Mouse (Mus musculus): ENCODE measurements at regions not wholly inside any gene's neighbourhood (a gene's known extent, or its start where the extent isn't known, plus 50 kb on each side); places are given as distances from the start of the nearest gene placed in this dataset.

DNA sequence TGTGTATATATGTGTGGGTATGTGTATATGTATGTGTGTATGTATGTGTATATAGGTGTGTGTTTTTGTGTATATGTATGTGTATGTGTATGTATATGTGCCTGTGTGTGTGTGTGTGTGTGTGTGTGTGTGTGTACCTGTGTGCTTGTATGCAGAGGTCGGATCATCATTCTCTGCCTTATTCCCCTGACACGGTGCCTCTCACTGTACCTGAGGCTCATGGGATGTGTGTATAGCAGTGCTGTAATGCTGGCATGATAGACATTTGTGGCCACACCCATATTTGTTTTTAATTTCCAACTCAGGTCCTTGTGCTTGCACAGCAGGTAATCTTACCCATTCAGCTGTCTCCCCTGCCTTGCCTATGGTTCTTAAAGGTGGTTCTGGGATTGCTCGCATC is 402.1 kb upstream of the Tmpo start:
- no peak for DNase-seq (ENCODE audit: low spot score)

DNA sequence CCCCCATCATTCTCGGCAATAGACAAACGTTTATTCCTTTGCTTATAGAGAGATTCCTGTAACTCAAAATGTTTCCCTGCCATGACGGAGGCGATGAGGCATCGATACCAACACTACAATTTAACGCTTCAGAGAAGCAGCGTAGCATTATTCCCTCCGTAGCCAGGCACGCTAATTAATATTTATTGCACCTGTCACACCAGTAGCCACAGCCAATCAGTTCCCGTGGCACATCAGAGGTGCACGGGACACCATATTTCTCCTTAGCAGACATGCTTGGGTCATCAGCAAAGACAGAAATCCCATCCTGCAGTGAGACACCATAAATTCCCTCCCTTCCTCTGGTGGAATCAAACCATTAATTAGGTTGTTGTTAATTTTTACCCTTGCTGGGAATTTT is 399.8 kb upstream of the Tmpo start:
- no peak for DNase-seq (ENCODE audit: low spot score)

DNA sequence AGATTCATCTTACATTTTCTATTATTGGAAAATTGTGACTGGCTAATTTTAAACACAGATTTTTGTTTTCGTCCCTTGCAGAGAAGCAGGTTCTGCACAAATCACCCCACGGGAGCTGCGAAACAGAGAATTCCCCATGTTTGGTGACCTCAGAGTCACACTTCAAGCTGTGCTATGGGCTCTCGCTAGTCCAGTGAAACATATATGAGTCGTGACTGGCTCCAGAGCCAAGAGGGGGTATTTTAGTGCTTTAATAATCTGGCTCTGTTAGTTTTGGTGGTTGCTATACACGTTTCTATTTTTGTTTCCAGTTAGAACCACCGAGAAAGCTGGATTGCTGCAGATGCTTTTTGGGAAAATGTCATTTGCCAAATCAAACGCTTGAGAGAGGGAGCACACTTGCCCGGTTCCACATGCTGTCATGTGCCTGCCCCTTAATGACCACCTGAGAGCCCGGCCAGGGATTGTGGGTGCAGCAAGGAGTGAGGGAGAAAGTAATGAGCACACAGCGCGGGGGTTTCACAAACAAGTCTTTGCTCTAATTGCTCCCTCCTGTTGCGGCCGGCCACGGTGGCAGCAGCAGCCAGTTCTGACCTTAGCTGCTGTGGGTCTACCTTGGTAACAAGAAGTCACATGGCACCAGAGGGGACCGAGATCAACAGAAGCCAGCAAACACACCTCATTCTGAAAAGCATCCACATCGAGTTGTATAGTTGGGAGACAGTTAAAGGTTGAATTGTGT is 394.4 kb upstream of the Tmpo start:
- no peak for DNase-seq (ENCODE audit: low spot score)

DNA sequence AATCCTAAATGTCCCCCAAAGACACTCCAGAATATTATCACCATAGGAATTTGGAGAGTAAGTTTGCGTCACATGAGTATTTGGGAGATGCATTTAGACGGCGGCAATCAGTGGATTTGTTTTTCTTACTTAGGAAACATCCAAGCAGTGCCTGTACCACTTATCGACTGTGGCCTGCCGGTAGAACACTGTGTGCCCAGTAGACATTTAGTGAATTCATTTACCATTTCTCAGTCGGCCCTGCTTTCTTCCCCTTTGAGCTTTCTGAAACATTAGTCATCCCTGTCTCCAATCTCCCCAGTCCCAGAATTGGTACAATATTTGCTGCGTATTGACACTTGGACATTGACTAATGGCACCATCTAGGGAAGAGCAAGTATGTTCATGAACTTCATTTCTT is 391.7 kb upstream of the Tmpo start:
- DNase-seq (ENCODE audit: low spot score) = no peak

DNA sequence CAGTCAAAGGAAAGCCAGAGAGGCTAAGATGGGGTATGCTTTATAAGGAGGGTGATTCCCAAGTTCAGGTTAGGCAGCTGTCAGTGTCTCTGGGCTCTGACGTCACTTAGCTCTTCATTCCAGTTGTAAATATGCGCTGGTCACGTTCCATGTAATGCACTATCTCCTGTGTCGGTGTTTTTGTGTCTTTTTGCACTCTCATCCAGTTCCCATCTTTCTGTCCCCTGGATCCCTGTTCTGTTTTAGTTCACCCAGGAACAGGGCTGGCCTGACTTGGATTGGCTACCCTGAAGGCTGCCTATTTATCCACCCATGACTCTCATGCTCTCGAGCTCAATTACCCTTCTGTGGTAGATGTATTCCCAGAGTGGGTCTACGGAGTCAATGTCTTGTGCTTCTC is 387.9 kb upstream of the Tmpo start:
- no peak for DNase-seq (ENCODE audit: low spot score)

DNA sequence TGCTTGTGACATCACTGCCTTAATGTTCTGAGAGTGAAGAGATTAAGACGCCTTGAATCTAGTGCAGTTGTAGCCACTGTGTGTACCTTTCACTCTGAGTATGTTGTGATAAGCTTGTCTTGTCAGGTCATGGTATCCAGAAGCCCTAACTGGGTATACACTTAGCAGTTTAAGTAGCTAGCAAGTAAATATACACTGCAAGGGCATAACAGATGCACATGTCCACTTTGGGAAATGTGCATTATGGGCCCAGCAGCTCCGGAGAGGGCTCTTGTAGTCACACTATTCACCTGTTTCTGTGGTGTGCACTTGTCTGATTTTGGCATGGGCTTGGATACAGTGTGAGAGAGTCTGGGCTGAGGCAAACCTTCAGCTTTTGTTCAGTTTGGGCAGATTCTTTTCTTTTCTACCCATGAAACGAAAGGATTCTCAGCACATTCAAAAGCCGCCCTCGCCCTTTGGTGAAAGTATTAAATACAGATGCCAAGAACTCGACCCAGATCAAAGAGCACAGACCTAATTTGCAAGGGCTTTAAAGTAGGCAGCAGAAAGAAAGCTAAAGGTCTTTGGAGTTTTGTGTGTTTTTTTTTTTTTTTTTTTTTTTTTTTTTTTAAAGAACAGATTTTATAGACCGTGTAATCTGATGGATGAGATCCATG is 385.1 kb upstream of the Tmpo start:
- no peak for DNase-seq (ENCODE audit: low spot score)

DNA sequence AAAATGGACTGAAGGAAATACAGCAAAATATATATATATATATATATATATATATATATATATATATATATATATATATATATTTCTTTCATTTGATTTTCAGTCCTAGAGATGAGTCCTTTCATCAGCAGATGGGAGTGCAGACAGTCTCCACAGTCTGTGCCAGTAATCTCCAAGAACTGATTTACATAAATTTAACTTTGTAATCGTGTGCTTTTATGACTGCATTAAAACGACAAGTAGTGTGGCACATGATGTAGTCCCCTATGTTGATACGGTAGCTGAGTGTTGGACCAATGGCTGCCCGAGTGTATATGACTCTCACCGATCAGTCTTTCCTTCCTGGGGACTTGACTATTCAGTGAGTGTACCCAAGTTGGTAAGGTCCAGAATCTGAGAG is 378.2 kb upstream of the Tmpo start:
- no peak for DNase-seq (ENCODE audit: low spot score)

DNA sequence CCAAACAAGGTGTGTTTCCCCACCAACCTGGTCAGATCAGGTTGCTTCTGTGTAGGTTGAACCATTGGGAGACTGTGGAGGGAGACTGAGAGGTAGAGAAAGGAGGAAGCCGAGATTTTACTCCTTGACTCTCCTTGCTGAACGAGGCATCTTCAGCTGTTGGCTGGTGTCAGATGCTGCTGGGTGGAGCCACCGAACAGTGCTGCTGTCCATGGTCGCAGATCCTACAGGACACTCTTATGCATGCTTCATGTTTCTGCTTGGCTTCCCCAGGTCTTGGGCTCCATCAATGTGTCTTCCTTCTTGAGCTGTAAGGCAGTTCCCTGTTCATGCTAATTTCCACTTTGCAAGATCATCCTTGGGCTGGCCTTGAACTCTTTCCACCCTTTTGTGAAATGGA is 367.0 kb upstream of the Tmpo start:
- no peak for DNase-seq (ENCODE audit: low spot score)

DNA sequence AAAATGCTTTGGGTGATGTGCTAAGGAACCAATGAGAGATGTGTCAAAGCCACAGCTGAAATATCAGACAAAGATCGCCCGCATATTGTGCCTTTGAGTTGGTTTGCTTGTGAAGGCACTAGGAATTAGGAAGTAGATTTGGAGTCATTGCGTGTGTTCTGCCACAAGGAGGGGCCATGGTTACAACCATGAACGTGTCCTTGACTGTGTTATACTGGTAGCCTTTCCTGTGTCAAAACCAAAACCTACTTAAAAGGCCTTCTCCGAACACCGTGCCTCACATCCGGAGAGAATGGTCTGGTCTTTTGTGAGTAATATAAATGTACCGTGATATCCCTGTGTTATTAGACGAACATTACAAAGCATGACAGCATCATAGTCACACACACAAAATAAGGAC is 365.0 kb upstream of the Tmpo start:
- DNase-seq (ENCODE audit: low spot score) = no peak

DNA sequence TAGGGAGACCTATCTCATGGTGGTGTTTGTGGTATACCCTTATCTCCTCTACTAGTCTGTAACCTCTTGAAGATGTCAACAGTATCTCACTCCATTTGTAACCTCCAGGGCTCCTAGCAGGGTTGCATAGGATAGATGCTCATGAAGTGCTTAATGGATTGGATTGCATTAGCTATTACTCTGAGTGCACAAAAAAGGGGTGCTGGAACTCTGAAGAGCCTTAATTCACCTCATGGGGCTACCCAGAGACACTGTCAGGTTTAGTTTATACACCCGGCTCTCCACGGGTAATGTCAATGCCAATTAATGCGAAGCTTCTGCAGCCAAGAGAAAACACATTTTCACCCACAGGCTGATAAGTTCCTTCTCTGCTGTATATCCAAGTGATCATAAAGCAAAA is 364.3 kb upstream of the Tmpo start:
- no peak for DNase-seq (ENCODE audit: low spot score)

DNA sequence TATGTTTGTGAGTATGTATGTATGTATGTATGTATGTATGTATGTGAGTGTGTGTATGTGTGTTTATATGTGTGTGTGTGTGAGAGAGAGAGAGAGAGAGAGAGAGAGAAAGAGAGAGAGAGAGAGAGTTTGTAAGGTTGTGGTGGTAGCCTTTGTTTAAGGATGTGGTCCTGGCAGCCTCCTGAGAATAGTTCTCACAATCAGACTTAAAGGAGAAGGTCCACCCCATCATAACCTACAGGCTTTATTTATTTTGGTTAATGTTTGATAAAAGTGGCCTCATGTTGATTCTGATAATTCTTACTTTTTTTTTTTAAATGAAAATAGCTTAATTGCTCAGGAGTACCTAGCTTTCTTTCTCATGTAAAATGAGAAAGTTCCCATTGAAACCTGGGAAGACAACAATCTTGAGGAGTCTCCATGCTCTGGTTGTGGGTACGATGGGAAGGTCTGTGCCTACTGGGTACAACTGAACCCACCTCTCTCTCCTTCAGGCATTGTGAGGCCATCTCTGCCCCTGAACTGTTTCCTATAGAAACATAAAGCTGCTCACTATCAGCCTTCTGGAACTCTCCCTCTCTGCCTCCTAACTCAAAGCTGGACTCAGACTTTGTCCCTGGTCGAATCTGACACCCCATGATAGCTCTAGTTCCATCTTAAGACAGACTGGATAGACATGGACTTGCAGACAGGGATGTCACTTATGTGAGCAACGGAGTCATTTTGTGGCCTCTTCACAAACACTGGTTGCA is 362.2 kb upstream of the Tmpo start:
- DNase-seq (ENCODE audit: low spot score) = no peak

DNA sequence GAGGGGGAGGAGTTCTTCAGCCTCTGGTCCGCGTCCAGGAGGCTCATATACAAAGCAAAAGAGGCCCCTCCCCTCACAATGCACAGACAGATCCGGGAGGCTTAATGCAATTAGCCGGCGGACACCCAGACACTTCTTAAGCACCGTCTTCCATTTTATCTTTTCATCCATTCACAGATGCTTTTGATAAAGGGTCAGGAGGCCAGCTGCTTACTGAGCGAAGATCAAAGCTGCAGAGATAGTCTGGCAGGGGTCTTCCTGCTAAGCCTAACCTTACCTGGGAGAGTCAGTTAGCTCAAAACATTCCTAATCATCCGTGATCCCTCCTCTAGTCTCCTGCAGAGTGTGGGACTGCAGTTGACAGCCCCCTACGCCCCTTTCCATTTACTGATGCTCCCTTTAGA is 361.1 kb upstream of the Tmpo start:
- DNase-seq (ENCODE audit: low spot score) = no peak

DNA sequence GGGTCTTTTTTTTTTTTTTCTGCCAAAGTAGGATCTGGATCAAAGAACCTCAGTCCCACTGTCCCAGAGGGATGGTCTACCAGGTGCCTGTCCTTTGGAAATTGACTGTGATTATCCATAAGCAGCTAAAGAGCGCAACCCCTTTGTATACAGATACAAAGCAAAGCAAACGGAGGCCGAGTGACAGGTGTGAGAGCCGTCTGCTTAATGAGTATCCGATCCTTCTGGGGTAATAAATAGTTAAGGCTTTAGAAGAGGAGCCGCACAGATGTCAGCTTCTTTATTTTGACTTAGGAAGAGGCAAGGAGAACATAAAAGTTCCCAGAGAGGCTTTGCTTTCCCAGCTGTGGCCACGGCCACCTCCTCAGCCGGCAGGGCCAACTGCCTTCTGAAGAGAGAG is 356.1 kb upstream of the Tmpo start:
- DNase-seq (ENCODE audit: low spot score) = no peak

DNA sequence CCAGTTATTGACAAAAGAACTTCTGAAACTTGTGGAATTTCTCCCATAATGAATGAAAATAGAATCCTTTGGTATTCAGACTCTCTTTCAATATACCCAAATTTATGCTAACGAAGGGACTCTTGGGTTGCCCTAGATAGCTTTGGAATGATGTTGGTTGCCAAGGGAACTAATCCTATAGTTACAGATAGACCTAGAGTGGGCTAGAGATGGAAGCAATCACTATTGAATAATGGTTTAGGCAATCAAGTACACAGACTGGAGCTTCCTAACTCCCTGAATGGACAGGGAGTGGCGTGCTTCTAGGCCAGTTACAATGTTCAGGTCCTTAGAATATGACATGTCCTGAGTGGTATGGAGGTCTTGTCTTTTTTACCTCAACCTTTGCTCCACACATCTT is 354.3 kb upstream of the Tmpo start:
- no peak for DNase-seq (ENCODE audit: low spot score)

DNA sequence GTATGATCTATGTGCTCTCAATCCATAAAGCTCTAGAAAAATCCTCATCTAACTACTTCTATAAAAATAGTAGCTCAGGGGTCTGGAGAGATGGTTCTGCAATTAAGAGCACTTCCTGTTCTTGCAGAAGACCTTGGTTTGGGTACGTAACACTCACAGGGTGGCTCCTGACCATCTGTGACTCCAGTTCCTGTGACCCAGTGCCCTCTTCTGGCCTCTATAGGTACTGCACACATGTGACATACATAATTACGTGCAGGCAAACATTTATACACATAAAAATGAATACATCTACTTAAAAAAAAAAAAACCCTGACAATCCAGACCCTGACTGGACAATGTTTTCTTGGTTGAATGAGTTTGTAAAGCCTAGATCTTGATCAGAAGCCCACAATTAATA is 347.2 kb upstream of the Tmpo start:
- no peak for DNase-seq (ENCODE audit: low spot score)

DNA sequence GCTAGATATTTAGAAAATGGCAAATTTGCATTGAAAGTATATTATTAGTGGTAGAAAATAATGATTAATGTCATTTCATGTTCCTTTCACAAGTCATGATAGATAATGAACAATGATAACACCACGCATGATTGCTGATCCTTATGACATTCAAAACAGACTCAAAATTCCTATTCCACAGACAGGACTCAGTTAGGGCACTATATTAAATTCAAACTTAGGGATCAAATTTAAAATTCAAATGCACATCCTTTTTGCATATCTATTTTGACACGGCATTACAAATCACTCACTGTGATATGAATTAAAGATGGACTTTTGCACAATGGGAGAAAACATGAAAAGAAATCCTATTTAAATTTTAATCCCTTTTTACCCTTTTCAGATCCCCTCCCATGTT is 340.1 kb upstream of the Tmpo start:
- no peak for DNase-seq (ENCODE audit: low spot score)

DNA sequence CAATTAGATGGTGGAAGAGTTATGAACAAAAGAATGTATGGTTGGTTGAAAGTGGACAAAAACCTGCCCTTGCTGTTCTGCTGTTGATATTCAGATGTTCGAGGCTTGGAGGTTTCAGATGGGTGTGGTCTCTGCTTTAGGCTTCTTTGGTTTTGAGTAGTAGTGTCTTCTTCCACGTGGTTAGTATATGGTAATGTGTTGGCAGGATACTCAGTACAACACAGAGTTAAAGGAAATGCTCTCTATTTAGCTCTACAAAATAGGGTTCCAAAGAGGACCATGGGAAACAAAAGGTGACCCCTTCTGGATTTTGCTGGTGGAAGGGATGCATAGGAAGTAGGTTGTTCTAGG is 333.9 kb upstream of the Tmpo start:
- no peak for DNase-seq (ENCODE audit: low spot score)

DNA sequence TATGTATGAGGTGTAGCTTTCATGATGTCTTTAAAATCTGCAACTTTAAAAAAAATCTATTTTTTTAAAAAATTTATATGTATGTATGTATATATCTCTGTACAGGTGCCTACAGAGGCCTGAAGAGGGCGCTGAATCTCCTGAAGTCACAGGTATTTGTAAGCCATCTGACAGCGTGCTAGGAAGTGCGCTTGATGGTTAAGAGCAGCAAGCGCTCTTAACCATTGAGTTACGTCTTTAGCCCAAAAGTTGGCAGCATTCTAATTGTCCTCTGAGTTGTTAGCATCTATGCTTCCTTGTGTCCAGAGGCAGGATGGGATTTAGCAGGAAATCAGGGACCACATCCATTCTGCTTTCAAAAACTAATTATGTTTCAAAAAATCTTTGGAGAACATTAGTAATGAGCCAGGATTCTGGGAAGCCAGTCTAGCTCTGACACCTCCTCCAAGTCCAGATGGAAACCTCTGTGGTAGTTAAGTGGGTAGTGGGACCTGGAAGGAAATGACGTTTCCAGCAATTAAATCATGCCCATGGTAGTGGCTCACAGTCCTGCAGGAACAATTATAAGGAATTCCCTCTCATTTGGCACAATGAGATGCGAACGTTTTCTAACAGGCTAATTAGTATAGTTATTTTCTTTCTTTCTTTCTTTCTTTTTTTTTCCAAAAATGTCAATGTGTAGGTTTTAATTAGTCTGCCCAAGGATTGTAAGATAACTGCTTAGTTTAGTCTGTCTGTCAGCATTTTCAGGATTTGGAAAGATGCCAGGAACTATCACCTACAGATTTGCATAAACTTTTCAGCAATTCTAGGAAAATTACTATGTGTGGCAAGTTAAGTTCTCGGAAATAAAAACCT is 333.3 kb upstream of the Tmpo start:
- no peak for DNase-seq (ENCODE audit: low spot score)

DNA sequence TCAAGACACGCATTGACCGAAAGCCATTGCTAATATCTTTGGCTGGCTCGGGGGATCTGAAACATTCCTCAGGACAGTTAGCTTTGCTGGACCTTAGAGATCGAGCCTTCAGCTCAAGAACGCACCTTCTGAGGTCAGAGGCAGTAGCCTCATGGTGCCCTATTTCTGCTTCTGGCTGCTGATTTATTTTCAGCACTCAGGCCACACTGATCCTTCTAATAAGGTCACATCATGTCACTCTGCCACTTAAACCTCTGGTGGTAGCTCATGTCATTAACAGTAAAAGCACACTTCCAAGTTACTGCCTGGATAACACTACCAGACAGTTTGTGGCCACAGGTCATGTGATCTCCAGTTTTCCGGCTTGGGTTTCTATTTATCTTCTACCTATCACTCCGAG is 325.9 kb upstream of the Tmpo start:
- DNase-seq (ENCODE audit: low spot score) = no peak

DNA sequence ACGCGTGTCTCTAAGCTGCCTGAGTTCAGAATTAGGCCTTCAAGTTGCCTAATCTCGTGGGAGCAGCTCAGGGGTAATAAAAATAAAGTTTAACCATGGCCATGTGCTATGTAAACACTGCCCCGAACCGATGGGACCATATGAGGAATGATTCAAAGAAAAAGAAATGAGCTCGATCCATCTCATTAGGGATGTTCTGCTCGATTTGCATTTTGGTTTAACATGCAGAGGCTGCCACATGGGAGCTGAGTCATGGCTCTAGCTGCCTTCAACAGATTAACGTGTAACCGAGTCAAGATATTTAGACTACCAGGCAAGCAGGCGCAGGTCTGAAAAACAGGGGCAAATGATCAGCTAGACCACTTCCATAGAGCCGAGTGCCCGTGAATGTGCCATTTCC is 323.8 kb upstream of the Tmpo start:
- no peak for DNase-seq (ENCODE audit: low spot score)

DNA sequence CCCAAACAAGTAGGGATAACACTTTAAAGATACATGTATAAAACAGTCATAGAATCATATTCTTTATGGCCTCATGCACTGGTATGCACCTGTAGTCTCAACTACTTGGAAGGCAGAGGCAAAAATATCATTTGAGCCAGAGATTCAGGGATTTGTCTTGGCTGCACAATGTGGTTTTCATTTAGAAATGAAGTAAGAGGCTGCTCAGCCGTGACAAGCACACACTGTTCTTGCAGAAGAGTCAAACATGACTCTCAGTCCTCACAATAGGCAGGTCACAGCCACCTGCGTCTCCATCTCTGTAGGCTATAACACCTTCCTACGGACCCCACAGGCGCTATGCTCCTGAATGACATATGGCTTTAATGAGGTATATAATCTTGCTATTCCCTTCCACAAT is 317.4 kb upstream of the Tmpo start:
- DNase-seq (ENCODE audit: low spot score) = peak; percentile 2

DNA sequence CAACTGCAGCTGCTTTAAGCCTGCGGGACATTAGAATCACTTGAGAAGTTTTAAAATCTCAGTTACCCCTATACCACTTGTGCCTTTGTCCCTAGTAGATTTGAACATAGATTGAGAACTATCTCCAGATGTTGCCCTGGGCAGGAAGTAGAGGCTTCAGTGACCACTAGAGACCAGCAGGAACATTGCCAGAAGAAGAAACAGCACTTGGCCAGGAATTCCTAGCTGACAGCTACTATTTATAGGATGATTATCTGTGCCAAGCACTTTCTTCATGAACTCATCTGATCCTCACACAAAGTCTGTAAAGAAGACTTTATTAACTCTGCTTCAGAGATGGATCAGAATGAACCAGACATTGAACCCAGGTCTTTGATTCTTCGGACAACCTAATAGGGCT is 283.6 kb upstream of the Tmpo start:
- no peak for DNase-seq (ENCODE audit: low spot score)

Data from ovary, adult 18-20 months (tissue).